Mouse (Mus musculus): ENCODE measurements around the gene Akt1.

DNA sequence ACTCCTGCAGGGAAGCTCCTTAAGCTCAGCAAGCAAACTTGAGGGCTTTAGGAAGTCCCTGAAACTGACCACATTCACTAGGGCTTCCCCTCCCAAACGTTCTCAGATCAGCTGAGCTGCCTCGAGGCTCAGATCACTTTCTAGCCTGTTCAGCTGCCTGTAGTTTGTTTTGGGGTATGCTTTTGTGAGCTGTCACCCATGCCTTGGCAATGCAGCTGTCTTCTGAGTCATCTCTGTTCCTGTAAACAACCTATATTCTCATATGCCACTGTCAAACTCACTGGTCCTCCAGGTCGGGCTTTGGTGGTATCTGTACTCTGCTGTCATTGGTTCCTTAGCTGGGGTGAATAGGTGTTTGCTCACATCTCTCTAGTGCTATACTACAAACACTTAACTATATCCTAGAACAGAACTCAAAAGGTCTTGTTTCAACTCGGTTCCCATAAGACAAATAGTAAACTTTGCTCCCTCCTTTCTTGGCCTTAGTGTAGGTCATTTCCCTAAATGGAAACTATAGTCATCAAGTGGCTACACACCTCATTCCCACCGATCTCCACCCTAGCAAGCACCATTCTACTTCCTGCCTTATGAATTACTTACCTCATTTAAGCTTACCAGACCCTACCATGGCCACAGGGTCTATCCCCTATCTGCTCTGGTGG lies 22.8 kb downstream of the Akt1 start:
- TF ChIP-seq CTCF (IDR thresholded peaks at IDR 0.05) (no peak), EP300 (IDR thresholded peaks at IDR 0.05; ENCODE audit: insufficient read depth, low read depth, low read length) (no peak), POLR2A (IDR thresholded peaks at IDR 0.05; ENCODE audit: insufficient read depth, low read depth, low read length) (no peak)
